Mouse (Mus musculus) hindbrain, embryonic 11.5 days (tissue): Measurements from ENCODE around the gene Slc38a10. TPM values are rescaled to one million over a fixed set of nuclear protein-coding genes. Genes with fewer than 3 reads are reported as not detected.

ENCODE experiments used
- ATAC-seq: fragments of 200-750 bp; cut with Nextera tagmentation; 2 replicates; pipeline ENCODE4 v1.8.0; 2017; ENCODE audit warnings: mild to moderate bottlenecking, moderate TSS enrichment, moderate library complexity; ENCODE audit not compliant: low FRiP score
- DNase-seq: peaks from one replicate; pipeline ENCODE4 v3.0.0-alpha.2; 2015; ENCODE audit warnings: low spot score
- H3K27ac ChIP-seq: fragments of 300-500 bp; sonication (generic); 2 replicates; pipeline ENCODE4 v1.5.1; 2014; ENCODE audit warnings: mild to moderate bottlenecking, low read depth, low read length
- H3K27me3 ChIP-seq: fragments of 300-500 bp; sonication (generic); 2 replicates; pipeline ENCODE4 v1.6.1; 2014; ENCODE audit warnings: mild to moderate bottlenecking, low read length, moderate library complexity, mixed read lengths; ENCODE audit not compliant: control insufficient read depth, insufficient read depth
- H3K36me3 ChIP-seq: fragments of 300-500 bp; sonication (generic); 2 replicates; pipeline ENCODE4 v1.6.1; 2014; ENCODE audit warnings: mild to moderate bottlenecking, low read length, moderate library complexity, mixed read lengths; ENCODE audit not compliant: control insufficient read depth, insufficient read depth
- H3K4me1 ChIP-seq: fragments of 300-500 bp; sonication (generic); replicated peaks from 2 replicates; pipeline ENCODE4 v1.6.1; 2014; ENCODE audit warnings: low read length, mixed read lengths; ENCODE audit not compliant: control insufficient read depth, insufficient read depth
- H3K4me2 ChIP-seq: fragments of 300-500 bp; sonication (generic); replicated peaks from 2 replicates; pipeline ENCODE4 v1.6.1; 2014; ENCODE audit warnings: mild to moderate bottlenecking, low read depth, low read length
- H3K4me3 ChIP-seq: fragments of 300-500 bp; sonication (generic); 2 replicates; pipeline ENCODE4 v1.5.1; 2014; ENCODE audit warnings: low read depth, low read length
- H3K9ac ChIP-seq: fragments of 300-500 bp; sonication (generic); 2 replicates; pipeline ENCODE4 v1.6.1; 2014; ENCODE audit warnings: low read depth, low read length
- H3K9me3 ChIP-seq: fragments of 300-500 bp; sonication (generic); 2 replicates; pipeline ENCODE4 v1.6.1; 2016; ENCODE audit warnings: low read length; ENCODE audit not compliant: control insufficient read depth
- WGBS: fragments of 180-500 bp; shearing (Covaris S2); extraction: QIAGEN DNeasy Blood & Tissue Kit; methylation state at CpG from one replicate; pipeline ENCODE4 v1.1.7; 2014; 5-methylcytosine and 5-hydroxymethylcytosine counted together
- polyA plus RNA-seq: library from polyadenylated mRNA; unstranded; fragments of >200 nt; fragmentation: Nextera tagmentation; extraction: Ambion mirVana; gene quantifications from 2 replicates; pipeline ENCODE4 v1.2.1, GENCODE M21; 2014

Gene Slc38a10
- polyA plus RNA-seq, 1 experiment from 2014 or later = 64.7 TPM

- Histone ChIP-seq H3K4me1 (no peaks in the 10 kb centered on the region), H3K4me3 (no peak overlapping the region), H3K27me3 (no peaks in the 10 kb centered on the region), H3K36me3 (peaks cover 5% of the 10 kb centered on the region; the same call in 1 of the 2 replicates), H3K27ac (0 out of 2 replicates have a peak overlapping the region, but pooled peaks have one; percentile 9), H3K4me2 (no peak overlapping the region), H3K9ac (no peak overlapping the region), H3K9me3 (no peaks in the 10 kb centered on the region)
- DNase-seq (no peak), ATAC-seq (no peak)
- 66% methylated on average over 23 of the region's 23 CpGs for WGBS
Observed at GRCm38 (mm10) chr11:120136796-120137624, 14.1 kb downstream of the Slc38a10 start.

GRCm38 (mm10) chr11:120136195-120136594 is 15.0 kb downstream of the Slc38a10 start:
- Histone ChIP-seq H3K27ac (no peak overlapping the region), H3K4me2 (no peak overlapping the region), H3K9me3 (no peaks in the 10 kb centered on the region), H3K9ac (no peak overlapping the region), H3K27me3 (no peaks in the 10 kb centered on the region), H3K4me1 (no peaks in the 10 kb centered on the region), H3K36me3 (peaks cover 5% of the 10 kb centered on the region; the same call in 1 of the 2 replicates), H3K4me3 (no peak overlapping the region)
- no peak for DNase-seq
- no peak for ATAC-seq
- WGBS = 86% methylated on average over 8 of the region's 8 CpGs

GRCm38 (mm10) chr11:120134847-120135530 is 16.2 kb downstream of the Slc38a10 start:
- no peak overlapping the region for H3K4me2 ChIP-seq
- peaks cover 5% of the 10 kb centered on the region; the same call in 1 of the 2 replicates for H3K36me3 ChIP-seq
- 96% methylated on average over 9 of the region's 9 CpGs for WGBS
- no peak overlapping the region for H3K4me3 ChIP-seq
- H3K4me1 ChIP-seq = no peaks in the 10 kb centered on the region
- H3K27ac ChIP-seq = no peak overlapping the region
- H3K9ac ChIP-seq = no peak overlapping the region
- DNase-seq = no peak
- no peak for ATAC-seq
- H3K9me3 ChIP-seq = no peaks in the 10 kb centered on the region
- H3K27me3 ChIP-seq = no peaks in the 10 kb centered on the region

- Histone ChIP-seq H3K4me1 (no peaks in the 10 kb centered on the region), H3K27me3 (no peaks in the 10 kb centered on the region), H3K4me3 (no peak overlapping the region), H3K4me2 (no peak overlapping the region), H3K36me3 (peaks cover 5% of the 10 kb centered on the region; the same call in 1 of the 2 replicates), H3K9ac (no peak overlapping the region), H3K9me3 (no peaks in the 10 kb centered on the region), H3K27ac (no peak overlapping the region)
- WGBS = 88% methylated on average over 5 of the region's 5 CpGs
- ATAC-seq = no peak
- DNase-seq = no peak
Observed at GRCm38 (mm10) chr11:120134148-120134547, 17.0 kb downstream of the Slc38a10 start.

GRCm38 (mm10) chr11:120129281-120129680 is 21.9 kb downstream of the Slc38a10 start:
- DNase-seq (no peak), ATAC-seq (no peak)
- H3K9me3 ChIP-seq = no peaks in the 10 kb centered on the region
- H3K4me2 ChIP-seq = no peak overlapping the region
- no peak overlapping the region for H3K4me3 ChIP-seq
- H3K9ac ChIP-seq = no peak overlapping the region
- H3K27me3 ChIP-seq = no peaks in the 10 kb centered on the region
- H3K36me3 ChIP-seq = peaks cover 2% of the 10 kb centered on the region
- H3K4me1 ChIP-seq = no peaks in the 10 kb centered on the region
- H3K27ac ChIP-seq = no peak overlapping the region
- 88% methylated on average over 7 of the region's 7 CpGs for WGBS

GRCm38 (mm10) chr11:120126845-120127244 is 24.3 kb downstream of the Slc38a10 start:
- H3K36me3 ChIP-seq = no peaks in the 10 kb centered on the region; the same call in 1 of the 2 replicates
- H3K4me3 ChIP-seq = no peak overlapping the region
- no peak overlapping the region for H3K27ac ChIP-seq
- DNase-seq (no peak), ATAC-seq (no peak)
- no peak overlapping the region for H3K4me2 ChIP-seq
- WGBS = 88% methylated on average over 2 of the region's 2 CpGs
- no peaks in the 10 kb centered on the region for H3K27me3 ChIP-seq
- no peak overlapping the region for H3K9ac ChIP-seq
- no peaks in the 10 kb centered on the region for H3K9me3 ChIP-seq
- H3K4me1 ChIP-seq = no peaks in the 10 kb centered on the region

- no peak overlapping the region for H3K27ac ChIP-seq
- no peaks in the 10 kb centered on the region for H3K27me3 ChIP-seq
- H3K9ac ChIP-seq = no peak overlapping the region
- ATAC-seq (no peak), DNase-seq (no peak)
- H3K9me3 ChIP-seq = no peaks in the 10 kb centered on the region
- H3K36me3 ChIP-seq = no peaks in the 10 kb centered on the region; the same call in 1 of the 2 replicates
- no peak overlapping the region for H3K4me2 ChIP-seq
- no peak overlapping the region for H3K4me3 ChIP-seq
- WGBS = 90% methylated on average over 12 of the region's 12 CpGs
- H3K4me1 ChIP-seq = no peaks in the 10 kb centered on the region
Observed at GRCm38 (mm10) chr11:120122126-120122525, 29.0 kb downstream of the Slc38a10 start.

GRCm38 (mm10) chr11:120120642-120121420 is 30.3 kb downstream of the Slc38a10 start:
- WGBS = 81% methylated on average over 17 of the region's 17 CpGs
- no peak overlapping the region for H3K4me2 ChIP-seq
- no peaks in the 10 kb centered on the region for H3K4me1 ChIP-seq
- H3K36me3 ChIP-seq = no peaks in the 10 kb centered on the region
- H3K27me3 ChIP-seq = no peaks in the 10 kb centered on the region
- no peaks in the 10 kb centered on the region for H3K9me3 ChIP-seq
- ATAC-seq = no peak
- no peak overlapping the region for H3K27ac ChIP-seq
- H3K9ac ChIP-seq = no peak overlapping the region
- DNase-seq = peak; percentile 69
- H3K4me3 ChIP-seq = no peak overlapping the region
